Mouse (Mus musculus) liver, embryonic 15.5 days (tissue): Measurements from ENCODE around the gene Oprl1. TPM values are rescaled to one million over a fixed set of nuclear protein-coding genes. Genes with fewer than 3 reads are reported as not detected.

Experiments
- ATAC-seq: fragments of 200-750 bp; cut with Nextera tagmentation; 2 replicates; pipeline ENCODE4 v1.8.0; 2017; ENCODE audit warnings: moderate number of reproducible peaks, mild to moderate bottlenecking, moderate library complexity; ENCODE audit not compliant: insufficient read depth
- H3K27ac ChIP-seq: fragments of 300-500 bp; sonication (generic); replicated peaks from 2 replicates; pipeline ENCODE4 v1.5.1; 2015; ENCODE audit warnings: mild to moderate bottlenecking, inconsistent platforms
- H3K27me3 ChIP-seq: fragments of 300-500 bp; sonication (generic); 2 replicates; pipeline ENCODE4 v1.6.1; 2015; ENCODE audit warnings: mild to moderate bottlenecking, inconsistent platforms
- H3K36me3 ChIP-seq: fragments of 300-500 bp; sonication (generic); replicated peaks from 2 replicates; pipeline ENCODE4 v1.6.1; 2015; ENCODE audit warnings: moderate library complexity, mild to moderate bottlenecking, inconsistent platforms
- H3K4me1 ChIP-seq: fragments of 300-500 bp; sonication (generic); replicated peaks from 2 replicates; pipeline ENCODE4 v1.6.1; 2015; ENCODE audit warnings: inconsistent platforms
- H3K4me2 ChIP-seq: fragments of 300-500 bp; sonication (generic); 2 replicates; pipeline ENCODE4 v1.6.1; 2015; ENCODE audit warnings: moderate library complexity, mild to moderate bottlenecking, inconsistent platforms
- H3K4me3 ChIP-seq: fragments of 300-500 bp; sonication (generic); replicated peaks from 2 replicates; pipeline ENCODE4 v1.5.1; 2015; ENCODE audit warnings: mild to moderate bottlenecking, inconsistent platforms
- H3K9ac ChIP-seq: fragments of 300-500 bp; sonication (generic); 2 replicates; pipeline ENCODE4 v1.6.1; 2015; ENCODE audit warnings: moderate library complexity, mild to moderate bottlenecking, inconsistent platforms
- H3K9me3 ChIP-seq: fragments of 300-500 bp; sonication (generic); replicated peaks from 2 replicates; pipeline ENCODE4 v1.6.1; 2016; ENCODE audit warnings: inconsistent platforms
- WGBS: fragments of 180-500 bp; shearing (Covaris S2); methylation state at CpG from one replicate; pipeline ENCODE4 v1.1.7; 2015; ENCODE audit warnings: mixed read lengths; ENCODE audit not compliant: insufficient replicate concordance; 5-methylcytosine and 5-hydroxymethylcytosine counted together
- polyA plus RNA-seq: library from polyadenylated mRNA; unstranded; fragments of >200 nt; fragmentation: Nextera tagmentation; extraction: Ambion mirVana; gene quantifications from 2 replicates; pipeline ENCODE4 v1.2.1, GENCODE M21; 2015

The Oprl1 gene
- polyA plus RNA-seq, 1 experiment from 2014 or later, result 0.23 TPM

GRCm38 (mm10) chr2:181692304-181692703, 22.5 kb upstream of the Oprl1 start:
- 0 out of 2 replicates have a peak, but pooled peaks cover 4% of the 10 kb centered on the region for H3K36me3 ChIP-seq
- H3K4me2 ChIP-seq, result peak overlapping the region; percentile 74
- H3K9ac ChIP-seq, result no peak overlapping the region
- H3K27ac ChIP-seq, result no peak overlapping the region
- peaks cover 7% of the 10 kb centered on the region for H3K4me1 ChIP-seq
- WGBS, result 49% methylated on average over 3 of the region's 3 CpGs
- peaks cover 29% of the 10 kb centered on the region for H3K27me3 ChIP-seq
- peak overlapping the region; percentile 57 for H3K4me3 ChIP-seq
- ATAC-seq, result no peak
- H3K9me3 ChIP-seq, result no peaks in the 10 kb centered on the region

GRCm38 (mm10) chr2:181693339-181694280, 21.2 kb upstream of the Oprl1 start, which contains the start of gene Rgs19:
Gene Rgs19 (minus strand): TSS chr2:181693977.
- peak within 1 kb of the TSS; percentile 39 for H3K9ac ChIP-seq
- H3K4me1 ChIP-seq, result peaks cover 7% of the 10 kb centered on the region
- ATAC-seq, result peak; percentile 67
- no peak within 1 kb of the TSS for H3K27ac ChIP-seq
- WGBS, result under 1% methylated on average over 75 of the region's 75 CpGs
- peaks cover 29% of the 10 kb centered on the region for H3K27me3 ChIP-seq
- no peaks in the 10 kb centered on the region for H3K9me3 ChIP-seq
- H3K4me3 ChIP-seq, result peak within 1 kb of the TSS; percentile 57
- 0 out of 2 replicates have a peak, but pooled peaks cover 4% of the 10 kb centered on the region for H3K36me3 ChIP-seq
- H3K4me2 ChIP-seq, result peak within 1 kb of the TSS; percentile 74

- Histone ChIP-seq H3K9me3 (no peaks in the 10 kb centered on the region), H3K9ac (no peak overlapping the region), H3K27me3 (peaks cover 29% of the 10 kb centered on the region), H3K4me3 (peak overlapping the region; percentile 57; the same call in 1 of the 2 replicates), H3K36me3 (no peaks in the 10 kb centered on the region), H3K4me2 (peak overlapping the region; percentile 74; the same call in 1 of the 2 replicates), H3K27ac (no peak overlapping the region), H3K4me1 (peaks cover 7% of the 10 kb centered on the region)
- 57% methylated on average over 3 of the region's 3 CpGs for WGBS
- no peak for ATAC-seq
These were observed 20.2 kb upstream of the Oprl1 start for GRCm38 (mm10) chr2:181694581-181694980.

- WGBS, result 79% methylated on average over 1 of the region's 1 CpGs
- H3K4me2 ChIP-seq, result no peak overlapping the region
- no peaks in the 10 kb centered on the region for H3K9me3 ChIP-seq
- H3K27me3 ChIP-seq, result peaks cover 29% of the 10 kb centered on the region
- ATAC-seq, result no peak
- no peak overlapping the region for H3K27ac ChIP-seq
- no peak overlapping the region for H3K9ac ChIP-seq
- H3K4me1 ChIP-seq, result peaks cover 7% of the 10 kb centered on the region
- H3K4me3 ChIP-seq, result no peak overlapping the region
- no peaks in the 10 kb centered on the region for H3K36me3 ChIP-seq
These were observed 19.0 kb upstream of the Oprl1 start for GRCm38 (mm10) chr2:181695776-181696175.

GRCm38 (mm10) chr2:181696801-181697420, 17.9 kb upstream of the Oprl1 start:
- no peak overlapping the region for H3K4me2 ChIP-seq
- 71% methylated on average over 33 of the region's 33 CpGs for WGBS
- no peak overlapping the region for H3K4me3 ChIP-seq
- H3K27ac ChIP-seq, result no peak overlapping the region
- ATAC-seq, result no peak
- peaks cover 7% of the 10 kb centered on the region for H3K4me1 ChIP-seq
- no peaks in the 10 kb centered on the region for H3K36me3 ChIP-seq
- H3K9ac ChIP-seq, result no peak overlapping the region
- peaks cover 29% of the 10 kb centered on the region for H3K27me3 ChIP-seq
- no peaks in the 10 kb centered on the region for H3K9me3 ChIP-seq

- peaks cover 3% of the 10 kb centered on the region for H3K4me1 ChIP-seq
- no peak within 1 kb of the TSS for H3K4me3 ChIP-seq
- no peak within 1 kb of the TSS for H3K4me2 ChIP-seq
- no peaks in the 10 kb centered on the region for H3K9me3 ChIP-seq
- H3K27ac ChIP-seq, result no peak within 1 kb of the TSS
- no peak for ATAC-seq
- H3K36me3 ChIP-seq, result no peaks in the 10 kb centered on the region
- WGBS, result 52% methylated on average over 5 of the region's 5 CpGs
- H3K27me3 ChIP-seq, result peaks cover 20% of the 10 kb centered on the region
- H3K9ac ChIP-seq, result no peak within 1 kb of the TSS
These were observed 16.6 kb upstream of the Oprl1 start, which contains the start of gene Lkaaear1 for GRCm38 (mm10) chr2:181698241-181698640. Gene Lkaaear1 (minus strand): TSS chr2:181698442.

- Histone ChIP-seq H3K4me1 (no peaks in the 10 kb centered on the region), H3K27me3 (no peaks in the 10 kb centered on the region), H3K36me3 (no peaks in the 10 kb centered on the region), H3K4me3 (no peak overlapping the region), H3K27ac (no peak overlapping the region), H3K9ac (no peak overlapping the region), H3K4me2 (no peak overlapping the region), H3K9me3 (no peaks in the 10 kb centered on the region)
- 23% methylated on average over 4 of the region's 4 CpGs for WGBS
- ATAC-seq, result no peak
These were observed 8.1 kb upstream of the Oprl1 start for GRCm38 (mm10) chr2:181706668-181707067.

- H3K4me1 ChIP-seq, result no peaks in the 10 kb centered on the region
These were observed 1.1 kb upstream of the Oprl1 start for GRCm38 (mm10) chr2:181713749-181714148.

GRCm38 (mm10) chr2:181715382-181715781, 566 bp downstream of the Oprl1 start:
- 54% methylated on average over 3 of the region's 3 CpGs for WGBS
- Histone ChIP-seq H3K4me2 (no peak overlapping the region), H3K36me3 (no peaks in the 10 kb centered on the region), H3K4me1 (no peaks in the 10 kb centered on the region), H3K4me3 (no peak overlapping the region), H3K9me3 (no peaks in the 10 kb centered on the region), H3K27ac (no peak overlapping the region), H3K27me3 (no peaks in the 10 kb centered on the region), H3K9ac (no peak overlapping the region)
- ATAC-seq, result no peak

More at GRCm38 (mm10) chr2:181713749-181714148, 1.1 kb upstream of the Oprl1 start:
- H3K9ac ChIP-seq, result no peak overlapping the region
- no peak for ATAC-seq
- no peaks in the 10 kb centered on the region for H3K9me3 ChIP-seq
- H3K4me2 ChIP-seq, result no peak overlapping the region
- H3K4me3 ChIP-seq, result no peak overlapping the region
- WGBS, result 38% methylated on average over 1 of the region's 1 CpGs
- H3K27ac ChIP-seq, result no peak overlapping the region
- H3K27me3 ChIP-seq, result no peaks in the 10 kb centered on the region
- no peaks in the 10 kb centered on the region for H3K36me3 ChIP-seq

GRCm38 (mm10) chr2:181716991-181717390, 2.2 kb downstream of the Oprl1 start:
- Histone ChIP-seq H3K4me1 (no peaks in the 10 kb centered on the region), H3K9me3 (no peaks in the 10 kb centered on the region), H3K36me3 (no peaks in the 10 kb centered on the region), H3K4me3 (no peak overlapping the region), H3K27ac (no peak overlapping the region), H3K27me3 (no peaks in the 10 kb centered on the region), H3K4me2 (no peak overlapping the region), H3K9ac (no peak overlapping the region)
- ATAC-seq, result no peak
- WGBS, result 46% methylated on average over 3 of the region's 3 CpGs

- ATAC-seq, result no peak
- no peak overlapping the region for H3K4me3 ChIP-seq
- no peaks in the 10 kb centered on the region for H3K36me3 ChIP-seq
- no peak overlapping the region for H3K27ac ChIP-seq
- 22% methylated on average over 3 of the region's 3 CpGs for WGBS
- H3K27me3 ChIP-seq, result no peaks in the 10 kb centered on the region
- no peaks in the 10 kb centered on the region for H3K4me1 ChIP-seq
- no peak overlapping the region for H3K4me2 ChIP-seq
- no peak overlapping the region for H3K9ac ChIP-seq
- no peaks in the 10 kb centered on the region for H3K9me3 ChIP-seq
These were observed 5.2 kb downstream of the Oprl1 start for GRCm38 (mm10) chr2:181720061-181720460.
